Mouse (Mus musculus): ENCODE measurements around the gene 1700010B08Rik.

The 1700010B08Rik gene

DNA sequence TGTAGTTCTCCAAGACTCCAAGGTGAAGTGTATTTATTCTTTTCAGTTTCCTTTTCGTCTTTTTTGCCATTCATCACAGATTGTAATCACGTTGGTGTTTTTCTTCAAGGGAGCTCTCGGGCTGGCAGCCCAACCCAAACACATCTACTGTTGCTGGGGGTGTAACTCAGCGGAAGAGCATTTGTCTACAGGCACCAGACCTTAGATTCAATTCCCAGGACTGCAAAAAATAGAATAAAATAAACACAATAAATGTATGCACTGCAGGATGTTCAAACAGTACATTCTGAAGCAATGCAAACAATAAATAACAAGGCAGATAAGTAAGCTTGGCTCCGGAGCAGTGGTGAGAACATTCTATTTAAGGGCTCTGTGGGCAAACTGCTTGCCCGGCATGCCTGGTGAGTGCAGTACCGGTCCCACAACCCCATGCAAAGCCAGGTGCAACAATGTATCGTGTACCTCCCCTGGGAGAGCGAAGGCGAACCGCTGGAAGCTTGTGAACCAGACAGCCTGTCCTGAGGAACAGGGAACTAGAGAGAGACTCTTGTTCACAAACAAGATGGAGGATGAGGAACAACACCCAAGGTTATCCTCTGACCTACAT, 3.1 kb downstream of the 1700010B08Rik start:
- no peak for DNase-seq (ENCODE audit: low read depth)

- DNase-seq (ENCODE audit: low read depth) = no peak
Observed at GRCm38 (mm10) chr2:173724382-173724781, 5.2 kb downstream of the 1700010B08Rik start.

DNA sequence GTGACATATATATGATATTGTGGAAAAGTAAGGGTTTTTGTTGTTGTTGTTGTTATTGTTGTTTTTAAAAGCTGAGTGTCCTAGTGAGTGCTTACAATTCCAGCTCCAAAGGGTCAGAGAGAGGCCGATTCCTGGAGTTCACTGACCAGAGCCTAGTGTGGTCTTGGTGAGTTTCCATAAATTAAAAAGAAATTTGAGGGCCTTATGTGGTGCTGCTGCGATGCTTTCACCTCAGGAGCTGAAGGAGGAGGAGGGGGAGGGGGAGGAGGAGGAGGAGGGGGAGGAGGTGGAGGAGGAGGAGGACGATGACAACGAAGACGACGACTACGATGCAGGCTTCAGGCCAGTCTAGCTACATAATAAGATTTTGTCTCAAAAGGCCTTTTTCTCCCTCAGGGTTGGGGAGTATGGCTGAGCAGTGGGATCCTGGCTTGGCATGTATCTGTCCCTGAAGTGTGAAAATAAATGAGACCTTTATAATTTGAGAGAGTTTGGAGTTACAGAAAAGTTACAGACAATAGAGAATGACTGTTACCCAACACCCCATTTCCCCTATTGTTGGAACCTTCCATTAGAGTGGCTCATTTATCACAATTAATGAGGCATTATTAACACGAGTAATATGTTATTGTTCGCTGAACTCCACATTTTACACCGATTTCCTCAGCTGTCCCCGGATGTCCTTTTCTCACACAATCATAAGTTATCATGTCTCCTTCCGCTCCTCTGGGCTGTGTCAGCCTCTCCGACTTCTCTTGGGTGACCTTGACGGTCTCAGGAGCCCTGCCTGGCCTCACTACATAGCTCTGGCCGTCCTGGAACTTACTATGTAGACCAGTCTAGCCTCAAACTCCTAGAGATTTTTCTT, 6.0 kb downstream of the 1700010B08Rik start:
- no peak for DNase-seq (ENCODE audit: low read depth)

GRCm38 (mm10) chr2:173725819-173726218, 6.6 kb downstream of the 1700010B08Rik start:
- no peak for DNase-seq (ENCODE audit: low read depth)

- DNase-seq (ENCODE audit: low read depth) = no peak
Observed at GRCm38 (mm10) chr2:173730444-173730966, 11.3 kb downstream of the 1700010B08Rik start.

- no peak for DNase-seq (ENCODE audit: low read depth)
Observed at GRCm38 (mm10) chr2:173734426-173734825, 15.2 kb downstream of the 1700010B08Rik start.

DNA sequence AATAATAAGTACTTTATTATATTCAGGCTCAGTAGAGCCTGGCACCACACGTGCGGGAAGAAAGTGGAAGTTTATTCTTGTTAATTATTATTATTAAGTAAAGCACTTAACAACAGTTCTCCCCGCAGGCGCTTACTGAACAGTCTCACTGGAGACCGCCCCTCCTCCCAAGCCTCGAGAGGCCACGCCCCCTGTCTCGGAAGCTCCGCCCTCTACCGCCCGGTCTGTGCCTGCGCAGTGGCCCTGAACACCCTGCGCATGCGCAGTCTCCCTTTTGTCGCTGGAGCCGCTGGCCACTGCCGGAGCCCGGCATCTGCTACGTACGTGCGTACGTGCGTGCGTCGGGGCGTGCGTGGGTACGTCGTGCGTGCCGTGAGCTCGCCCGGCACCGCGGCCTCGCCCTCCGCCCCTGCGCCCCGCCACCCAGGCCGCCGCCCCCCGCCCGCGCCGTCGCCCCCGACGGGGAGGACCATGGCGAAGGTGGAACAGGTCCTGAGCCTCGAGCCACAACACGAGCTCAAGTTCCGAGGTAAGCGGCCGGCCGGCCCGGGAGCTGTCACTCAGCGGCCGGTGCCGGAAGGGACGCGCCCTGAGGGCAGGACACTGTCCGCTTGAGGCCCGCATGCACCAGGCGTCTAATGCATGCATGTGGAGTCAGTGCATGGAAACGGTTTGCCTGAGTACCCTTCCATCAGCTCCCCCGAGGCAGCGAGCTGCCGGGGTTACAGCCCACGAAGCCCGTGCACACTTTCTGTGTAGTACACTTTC, 18.2 kb downstream of the 1700010B08Rik start, which contains the start of gene Vapb:
TSS of gene Vapb (plus strand) at position 290 of the 768 bp plus-strand sequence.
- peak; percentile 93 for DNase-seq (ENCODE audit: low read depth)

GRCm38 (mm10) chr2:173738232-173738631, 19.0 kb downstream of the 1700010B08Rik start:
- DNase-seq (ENCODE audit: low read depth) = peak; percentile 11

DNA sequence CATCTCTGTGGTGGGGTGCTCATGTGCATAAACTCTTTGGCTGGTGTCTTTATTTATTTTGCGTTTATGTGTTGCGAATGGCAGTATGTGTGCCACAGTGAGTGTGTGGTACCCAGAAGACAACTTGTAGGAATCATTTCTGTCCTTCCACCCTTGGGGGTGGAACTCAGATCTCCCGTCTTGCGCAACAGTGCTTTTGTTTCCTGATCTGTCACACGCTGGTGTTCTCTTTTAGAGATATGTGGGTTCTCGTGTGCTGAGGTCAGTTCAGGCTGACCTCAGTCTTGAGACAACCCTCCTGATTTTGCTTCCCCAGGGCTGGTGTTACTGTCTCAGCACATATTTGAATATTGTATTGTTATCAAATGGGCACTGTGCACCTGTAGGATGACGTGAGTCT, 19.9 kb downstream of the 1700010B08Rik start:
- DNase-seq (ENCODE audit: low read depth) = no peak

GRCm38 (mm10) chr2:173742090-173742489, 22.9 kb downstream of the 1700010B08Rik start:
- no peak for DNase-seq (ENCODE audit: low read depth)

- DNase-seq (ENCODE audit: low read depth) = no peak
Observed at GRCm38 (mm10) chr2:173742744-173743143, 23.5 kb downstream of the 1700010B08Rik start.

GRCm38 (mm10) chr2:173744070-173744815, 25.0 kb downstream of the 1700010B08Rik start:
- no peak for DNase-seq (ENCODE audit: low read depth)

- no peak for DNase-seq (ENCODE audit: low read depth)
Observed at GRCm38 (mm10) chr2:173748961-173749659, 29.9 kb downstream of the 1700010B08Rik start.

DNA sequence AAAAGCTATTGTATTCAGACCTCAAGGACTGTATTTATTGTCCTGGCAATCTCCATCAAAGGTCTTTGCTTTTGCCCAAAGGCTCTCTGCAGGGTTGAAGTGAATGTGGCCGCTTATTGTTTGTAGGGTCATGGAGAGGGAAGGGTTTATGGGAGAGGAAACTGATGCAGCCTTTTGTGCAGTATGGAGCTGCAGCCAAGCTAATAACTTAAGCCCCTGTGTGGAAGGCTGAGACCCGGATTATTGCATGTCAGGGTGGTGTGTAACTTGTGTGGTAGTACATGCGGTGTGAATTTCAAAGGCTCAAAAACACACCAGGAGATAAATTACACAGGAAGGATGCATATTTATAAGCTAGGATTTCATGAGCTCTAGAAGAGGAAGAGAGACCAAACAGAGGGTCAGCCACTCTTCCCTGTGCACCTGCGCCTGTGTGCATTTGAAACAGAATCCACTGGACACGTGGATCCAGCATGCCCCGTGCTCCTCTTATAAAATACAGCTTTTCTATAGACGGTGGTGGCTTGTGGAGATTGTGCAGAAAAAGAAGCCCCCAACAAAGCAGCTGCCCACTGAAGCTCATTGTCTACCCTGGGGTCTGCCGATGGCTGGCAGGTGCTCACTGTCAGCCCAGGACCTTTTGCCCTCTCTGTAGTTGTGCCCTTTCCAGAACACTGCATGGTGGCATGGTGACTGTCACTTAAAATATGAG, 36.4 kb downstream of the 1700010B08Rik start:
- DNase-seq (ENCODE audit: low read depth) = no peak

GRCm38 (mm10) chr2:173757624-173758155, 38.5 kb downstream of the 1700010B08Rik start:
- DNase-seq (ENCODE audit: low read depth) = no peak

DNA sequence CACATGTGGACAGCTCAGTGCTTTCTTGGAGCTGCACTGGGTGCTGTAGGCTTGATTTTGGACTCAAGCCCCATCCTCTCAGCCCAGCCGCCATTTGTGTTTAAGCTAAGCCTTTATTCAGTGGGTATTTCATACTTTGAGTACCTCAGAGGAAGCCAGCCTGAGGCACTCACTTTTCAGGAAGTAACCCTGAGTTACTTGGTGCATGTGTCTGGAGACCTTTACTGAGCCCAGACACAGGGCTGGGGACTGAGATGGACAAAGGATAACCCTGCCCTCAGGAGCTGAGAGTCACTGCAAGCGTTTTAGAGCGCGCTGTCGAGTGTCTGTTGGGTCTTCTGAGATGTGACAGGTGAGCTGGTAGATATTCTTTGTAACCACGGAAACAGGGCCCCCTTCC, 41.4 kb downstream of the 1700010B08Rik start:
- DNase-seq (ENCODE audit: low read depth) = no peak

GRCm38 (mm10) chr2:173764629-173765028, 45.4 kb downstream of the 1700010B08Rik start:
- DNase-seq (ENCODE audit: low read depth) = no peak

- DNase-seq (ENCODE audit: low read depth) = no peak
Observed at GRCm38 (mm10) chr2:173767959-173768595, 48.9 kb downstream of the 1700010B08Rik start.

DNA sequence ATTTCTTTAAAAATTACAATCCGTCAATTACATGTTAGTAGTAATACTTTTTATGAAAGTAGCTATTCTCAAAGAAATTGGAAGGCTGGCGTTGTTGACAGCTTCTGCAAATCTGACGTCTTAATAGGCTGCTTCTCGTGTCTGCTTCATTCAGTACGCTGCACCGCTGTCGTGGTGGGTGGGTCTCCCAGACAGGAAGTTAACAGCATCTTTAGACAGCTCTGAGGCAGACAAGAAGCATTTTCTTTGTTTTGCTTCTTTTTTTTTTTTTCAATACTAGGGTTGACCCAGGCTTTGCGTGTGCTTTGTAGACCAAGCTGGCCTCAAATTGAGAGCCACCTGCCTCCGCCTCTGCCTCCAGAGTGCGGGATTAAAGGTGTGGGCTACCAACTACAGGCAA, 50.0 kb downstream of the 1700010B08Rik start:
- DNase-seq (ENCODE audit: low read depth) = no peak
